Mouse (Mus musculus): ENCODE measurements at regions not wholly inside any gene's neighbourhood (a gene's known extent, or its start where the extent isn't known, plus 50 kb on each side); places are given as distances from the start of the nearest gene placed in this dataset.

DNA sequence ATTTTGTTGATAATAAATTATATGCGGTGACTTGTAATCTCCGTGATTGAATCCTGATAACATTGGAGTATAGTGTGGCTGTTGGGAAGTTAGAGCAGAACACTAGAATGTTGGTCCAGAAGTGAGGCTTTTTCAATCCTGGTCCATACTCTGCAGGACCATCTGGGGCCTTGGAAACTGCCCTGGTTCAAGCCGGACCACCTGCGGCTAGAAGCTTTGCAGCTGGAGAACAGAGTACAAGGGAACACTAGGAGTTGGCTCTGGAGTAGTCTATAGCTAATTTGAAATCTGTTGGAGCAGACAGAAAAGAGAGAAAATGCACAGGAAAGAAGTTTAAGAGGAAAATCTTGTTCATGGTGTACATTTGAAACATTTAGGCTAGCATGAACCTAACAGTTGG, 79.0 kb downstream of the Casp12 start:
- 85% methylated on average over 4 of the region's 4 CpGs for WGBS
- Histone ChIP-seq H3K9me3 (replicated peaks; ENCODE audit: control insufficient read depth, low read length) (no peaks in the 10 kb centered on the region), H3K9ac (replicated peaks; ENCODE audit: low read depth, low read length) (no peak overlapping the region), H3K4me1 (ENCODE audit: control insufficient read depth, insufficient read depth) (no peaks in the 10 kb centered on the region), H3K27me3 (ENCODE audit: control insufficient read depth, insufficient read depth, low read length) (no peaks in the 10 kb centered on the region), H3K36me3 (replicated peaks; ENCODE audit: control insufficient read depth, insufficient read depth, low read length) (no peaks in the 10 kb centered on the region), H3K4me2 (ENCODE audit: low read depth, low read length) (no peak overlapping the region), H3K27ac (ENCODE audit: low read depth) (no peak overlapping the region), H3K4me3 (ENCODE audit: low read depth, low read length) (no peak overlapping the region)
- DNase-seq (ENCODE audit: low spot score) (no peak), ATAC-seq (ENCODE audit: insufficient read depth, low read depth) (no peak)
- TF ChIP-seq CTCF (IDR thresholded peaks at IDR 0.05; ENCODE audit: low read depth), result no peak
- no peak for TF ChIP-seq EP300 (IDR thresholded peaks at IDR 0.05; ENCODE audit: low read depth)

DNA sequence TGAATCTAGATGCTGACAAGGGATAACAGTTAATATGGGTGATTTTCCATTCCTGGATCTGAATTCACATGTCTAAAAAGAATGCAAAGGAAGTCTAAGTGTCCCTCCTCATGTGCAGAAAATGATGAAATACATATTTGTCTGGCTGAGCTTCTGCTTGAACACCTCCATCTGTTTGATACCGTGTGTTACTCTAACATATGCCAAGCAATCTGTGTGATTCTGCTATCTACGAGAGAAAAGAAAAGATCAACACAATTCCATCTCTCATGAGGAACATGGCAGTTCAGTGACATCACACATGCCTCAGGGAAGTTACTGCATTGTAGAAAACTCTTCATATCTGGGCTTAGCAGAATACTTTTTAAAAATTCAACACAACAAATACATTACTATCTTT, 103.0 kb downstream of the Casp12 start:
- H3K9me3 ChIP-seq (replicated peaks; ENCODE audit: control insufficient read depth, low read length), result peaks cover 6% of the 10 kb centered on the region; the same call in 1 of the 2 replicates
- no peaks in the 10 kb centered on the region for H3K27me3 ChIP-seq (ENCODE audit: control insufficient read depth, insufficient read depth, low read length)
- no peaks in the 10 kb centered on the region for H3K36me3 ChIP-seq (replicated peaks; ENCODE audit: control insufficient read depth, insufficient read depth, low read length)
- no peak overlapping the region for H3K4me2 ChIP-seq (ENCODE audit: low read depth, low read length)
- H3K9ac ChIP-seq (replicated peaks; ENCODE audit: low read depth, low read length), result no peak overlapping the region
- TF ChIP-seq EP300 (IDR thresholded peaks at IDR 0.05; ENCODE audit: low read depth) (no peak), CTCF (IDR thresholded peaks at IDR 0.05; ENCODE audit: low read depth) (no peak)
- H3K27ac ChIP-seq (ENCODE audit: low read depth), result no peak overlapping the region
- H3K4me1 ChIP-seq (ENCODE audit: control insufficient read depth, insufficient read depth), result no peaks in the 10 kb centered on the region
- WGBS, result 66% methylated on average over 2 of the region's 2 CpGs
- DNase-seq (ENCODE audit: low spot score) (no peak), ATAC-seq (ENCODE audit: insufficient read depth, low read depth) (no peak)
- H3K4me3 ChIP-seq (ENCODE audit: low read depth, low read length), result no peak overlapping the region

DNA sequence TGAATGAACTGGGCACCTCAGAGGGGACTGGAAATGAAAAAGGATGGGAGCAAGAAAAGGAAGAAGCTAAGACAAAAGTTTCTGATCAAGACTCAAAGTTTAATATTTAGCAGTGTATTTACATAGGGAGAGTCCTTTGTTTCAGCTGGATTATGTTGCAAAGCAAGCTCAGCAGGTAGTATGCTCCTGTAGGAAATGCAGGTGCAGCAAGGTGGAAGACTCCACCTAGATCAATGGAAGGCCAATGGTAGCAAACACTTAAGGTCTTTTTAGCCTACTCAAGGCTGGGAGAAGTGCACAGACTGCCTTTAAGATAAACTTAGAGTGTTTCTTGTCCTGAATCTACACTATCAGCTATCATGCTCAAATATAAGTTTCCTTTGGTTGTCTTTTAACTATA, 111.4 kb downstream of the Casp12 start:
- TF ChIP-seq CTCF (IDR thresholded peaks at IDR 0.05; ENCODE audit: low read depth), result no peak
- Histone ChIP-seq H3K4me1 (ENCODE audit: control insufficient read depth, insufficient read depth) (no peaks in the 10 kb centered on the region), H3K4me2 (ENCODE audit: low read depth, low read length) (no peak overlapping the region), H3K9ac (replicated peaks; ENCODE audit: low read depth, low read length) (no peak overlapping the region), H3K27ac (ENCODE audit: low read depth) (no peak overlapping the region), H3K9me3 (replicated peaks; ENCODE audit: control insufficient read depth, low read length) (no peaks in the 10 kb centered on the region), H3K36me3 (replicated peaks; ENCODE audit: control insufficient read depth, insufficient read depth, low read length) (no peaks in the 10 kb centered on the region), H3K4me3 (ENCODE audit: low read depth, low read length) (no peak overlapping the region), H3K27me3 (ENCODE audit: control insufficient read depth, insufficient read depth, low read length) (no peaks in the 10 kb centered on the region)
- ATAC-seq (ENCODE audit: insufficient read depth, low read depth), result no peak
- no peak for DNase-seq (ENCODE audit: low spot score)

DNA sequence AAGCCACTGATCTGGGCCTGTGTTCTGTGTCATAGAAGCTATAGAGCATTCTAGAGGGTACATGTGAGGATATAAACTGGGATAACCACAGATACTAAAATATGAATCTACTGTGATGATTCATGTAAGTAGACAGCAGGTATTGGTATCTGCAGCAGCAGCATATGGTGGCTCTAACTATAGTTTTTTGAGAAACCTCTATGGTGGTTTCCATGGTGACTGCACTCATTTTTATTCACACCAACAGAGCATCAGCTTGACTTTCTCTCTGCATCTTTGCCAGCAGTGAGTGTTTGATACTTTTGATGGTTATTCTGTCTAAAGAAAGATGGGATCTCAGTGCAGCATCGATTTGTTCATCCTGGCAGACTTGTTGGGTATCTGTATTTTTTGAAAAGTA, 126.8 kb downstream of the Casp12 start:
- ATAC-seq (ENCODE audit: insufficient read depth, low read depth) (no peak), DNase-seq (ENCODE audit: low spot score) (no peak)
- Histone ChIP-seq H3K27me3 (ENCODE audit: control insufficient read depth, insufficient read depth, low read length) (no peaks in the 10 kb centered on the region), H3K4me2 (ENCODE audit: low read depth, low read length) (no peak overlapping the region), H3K36me3 (replicated peaks; ENCODE audit: control insufficient read depth, insufficient read depth, low read length) (no peaks in the 10 kb centered on the region), H3K4me1 (ENCODE audit: control insufficient read depth, insufficient read depth) (no peaks in the 10 kb centered on the region), H3K4me3 (ENCODE audit: low read depth, low read length) (no peak overlapping the region), H3K9me3 (replicated peaks; ENCODE audit: control insufficient read depth, low read length) (no peaks in the 10 kb centered on the region), H3K9ac (replicated peaks; ENCODE audit: low read depth, low read length) (no peak overlapping the region), H3K27ac (ENCODE audit: low read depth) (no peak overlapping the region)
- TF ChIP-seq CTCF (IDR thresholded peaks at IDR 0.05; ENCODE audit: low read depth) (no peak), EP300 (IDR thresholded peaks at IDR 0.05; ENCODE audit: low read depth) (no peak)
- WGBS, result 56% methylated on average over 1 of the region's 1 CpGs

DNA sequence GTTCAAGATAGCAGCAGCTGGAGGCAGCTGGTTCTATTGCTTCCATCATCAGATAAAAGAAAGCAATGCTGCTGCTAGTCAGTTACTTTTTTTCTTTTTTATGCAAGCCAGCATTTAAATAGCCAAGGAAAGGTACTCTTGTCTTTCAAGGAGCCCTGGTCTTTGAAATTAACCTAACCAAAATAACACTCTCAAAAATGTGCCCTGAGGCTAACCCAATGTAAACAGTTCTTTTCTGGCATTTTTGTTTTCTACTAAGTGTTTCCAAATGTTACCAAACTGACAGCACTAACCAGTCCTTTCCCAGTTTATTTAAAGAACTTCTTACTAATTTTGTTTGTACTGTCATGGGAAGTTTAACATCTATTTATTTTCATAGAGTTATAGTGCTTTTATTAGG, 129.0 kb downstream of the Casp12 start:
- H3K4me1 ChIP-seq (ENCODE audit: control insufficient read depth, insufficient read depth), result no peaks in the 10 kb centered on the region
- ATAC-seq (ENCODE audit: insufficient read depth, low read depth) (no peak), DNase-seq (ENCODE audit: low spot score) (no peak)
- H3K4me2 ChIP-seq (ENCODE audit: low read depth, low read length), result no peak overlapping the region
- TF ChIP-seq EP300 (IDR thresholded peaks at IDR 0.05; ENCODE audit: low read depth) (no peak), CTCF (IDR thresholded peaks at IDR 0.05; ENCODE audit: low read depth) (no peak)
- no peaks in the 10 kb centered on the region for H3K36me3 ChIP-seq (replicated peaks; ENCODE audit: control insufficient read depth, insufficient read depth, low read length)
- H3K4me3 ChIP-seq (ENCODE audit: low read depth, low read length), result no peak overlapping the region
- H3K27me3 ChIP-seq (ENCODE audit: control insufficient read depth, insufficient read depth, low read length), result no peaks in the 10 kb centered on the region
- H3K27ac ChIP-seq (ENCODE audit: low read depth), result no peak overlapping the region
- no peak overlapping the region for H3K9ac ChIP-seq (replicated peaks; ENCODE audit: low read depth, low read length)
- no peaks in the 10 kb centered on the region for H3K9me3 ChIP-seq (replicated peaks; ENCODE audit: control insufficient read depth, low read length)

DNA sequence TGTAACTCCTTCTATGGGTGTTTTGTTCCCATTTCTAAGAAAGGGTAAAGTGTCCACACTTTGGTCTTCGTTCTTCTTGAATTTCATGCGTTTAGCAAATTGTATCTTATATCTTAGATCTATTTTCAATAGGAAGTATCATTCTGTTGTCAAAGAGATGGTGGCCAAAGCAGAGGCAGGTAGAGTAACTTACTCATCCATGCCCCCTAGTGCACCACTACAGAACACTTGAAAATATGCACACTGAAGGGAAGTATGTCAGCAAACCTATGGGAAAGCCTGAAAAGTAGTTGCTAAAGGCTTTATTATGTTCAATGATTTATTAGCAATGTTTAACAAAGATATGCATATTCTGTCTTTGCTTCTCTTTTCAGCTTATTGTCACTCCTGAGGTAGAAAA, 140.0 kb downstream of the Casp12 start:
- no peaks in the 10 kb centered on the region for H3K9me3 ChIP-seq (replicated peaks; ENCODE audit: control insufficient read depth, low read length)
- no peak for TF ChIP-seq EP300 (IDR thresholded peaks at IDR 0.05; ENCODE audit: low read depth)
- no peak for TF ChIP-seq CTCF (IDR thresholded peaks at IDR 0.05; ENCODE audit: low read depth)
- H3K36me3 ChIP-seq (replicated peaks; ENCODE audit: control insufficient read depth, insufficient read depth, low read length), result no peaks in the 10 kb centered on the region
- no peak overlapping the region for H3K4me3 ChIP-seq (ENCODE audit: low read depth, low read length)
- no peak overlapping the region for H3K9ac ChIP-seq (replicated peaks; ENCODE audit: low read depth, low read length)
- no peak for DNase-seq (ENCODE audit: low spot score)
- no peak overlapping the region for H3K4me2 ChIP-seq (ENCODE audit: low read depth, low read length)
- H3K27ac ChIP-seq (ENCODE audit: low read depth), result no peak overlapping the region
- H3K4me1 ChIP-seq (ENCODE audit: control insufficient read depth, insufficient read depth), result no peaks in the 10 kb centered on the region
- no peaks in the 10 kb centered on the region for H3K27me3 ChIP-seq (ENCODE audit: control insufficient read depth, insufficient read depth, low read length)
- WGBS, result 68% methylated on average over 2 of the region's 2 CpGs
- ATAC-seq (ENCODE audit: insufficient read depth, low read depth), result no peak
